Mouse (Mus musculus) forebrain, embryonic 11.5 days (tissue): ENCODE data around the gene Hs3st4. TPM values are rescaled to one million over a fixed set of nuclear protein-coding genes. Genes with fewer than 3 reads are reported as not detected.
A peak's percentile ranks its signal among the peaks of the same experiment; 100 is the strongest.

Experiments used
- ATAC-seq: fragments of 200-750 bp; cut with Nextera tagmentation; replicated peaks from 2 replicates; pipeline ENCODE4 v1.8.0; 2017; ENCODE audit warnings: moderate TSS enrichment; ENCODE audit not compliant: low FRiP score
- DNase-seq: peaks from one replicate; pipeline ENCODE4 v3.0.0-alpha.2; 2017; ENCODE audit warnings: low spot score
- H3K27ac ChIP-seq: fragments of 300-500 bp; sonication (generic); 2 replicates; pipeline ENCODE4 v1.5.1; 2014; ENCODE audit warnings: low read depth, low read length
- H3K27me3 ChIP-seq: fragments of 300-500 bp; sonication (generic); 2 replicates; pipeline ENCODE4 v1.6.1; 2014; ENCODE audit warnings: mild to moderate bottlenecking, low read length, mixed read lengths; ENCODE audit not compliant: control insufficient read depth, insufficient read depth
- H3K36me3 ChIP-seq: fragments of 300-500 bp; sonication (generic); 2 replicates; pipeline ENCODE4 v1.6.1; 2014; ENCODE audit warnings: mild to moderate bottlenecking, low read length, moderate library complexity, mixed read lengths; ENCODE audit not compliant: control insufficient read depth, insufficient read depth
- H3K4me1 ChIP-seq: fragments of 300-500 bp; sonication (generic); replicated peaks from 2 replicates; pipeline ENCODE4 v1.6.1; 2014; ENCODE audit warnings: low read length, mixed read lengths; ENCODE audit not compliant: control insufficient read depth, insufficient read depth
- H3K4me2 ChIP-seq: fragments of 300-500 bp; sonication (generic); 2 replicates; pipeline ENCODE4 v1.6.1; 2014; ENCODE audit warnings: low read depth, mild to moderate bottlenecking, low read length, moderate library complexity, mixed read lengths; ENCODE audit not compliant: severe bottlenecking
- H3K4me3 ChIP-seq: fragments of 300-500 bp; sonication (generic); 2 replicates; pipeline ENCODE4 v1.5.1; 2014; ENCODE audit warnings: low read depth, low read length
- H3K9ac ChIP-seq: fragments of 300-500 bp; sonication (generic); 2 replicates; pipeline ENCODE4 v1.6.1; 2014; ENCODE audit warnings: low read length
- H3K9me3 ChIP-seq: fragments of 300-500 bp; sonication (generic); 2 replicates; pipeline ENCODE4 v1.6.1; 2016; ENCODE audit warnings: low read length, mixed read lengths; ENCODE audit not compliant: control insufficient read depth
- WGBS: fragments of 180-500 bp; shearing (Covaris S2); extraction: QIAGEN DNeasy Blood & Tissue Kit; methylation state at CpG from one replicate; pipeline ENCODE4 v1.1.7; 2014; 5-methylcytosine and 5-hydroxymethylcytosine counted together
- polyA plus RNA-seq: library from polyadenylated mRNA; unstranded; fragments of >200 nt; fragmentation: Nextera tagmentation; extraction: Ambion mirVana; gene quantifications from 2 replicates; pipeline ENCODE4 v1.2.1, GENCODE M21; 2014

Hs3st4 gene
- polyA plus RNA-seq, 1 experiment from 2014 or later: 0.11 TPM

- Histone ChIP-seq H3K9ac (no peak overlapping the region), H3K4me2 (no peak overlapping the region), H3K4me1 (no peaks in the 10 kb centered on the region; the same call in 1 of the 2 replicates), H3K36me3 (no peaks in the 10 kb centered on the region), H3K4me3 (no peak overlapping the region), H3K9me3 (no peaks in the 10 kb centered on the region), H3K27me3 (no peaks in the 10 kb centered on the region), H3K27ac (no peak overlapping the region)
- 88% methylated on average over 4 of the region's 4 CpGs for WGBS
- no peak for ATAC-seq
- no peak for DNase-seq
These were observed 336.8 kb downstream of the Hs3st4 start for GRCm38 (mm10) chr7:124319451-124319850.

- H3K4me1 ChIP-seq: no peaks in the 10 kb centered on the region
- WGBS: 84% methylated on average over 1 of the region's 1 CpGs
- no peak overlapping the region for H3K27ac ChIP-seq
- H3K4me2 ChIP-seq: no peak overlapping the region
- H3K9me3 ChIP-seq: no peaks in the 10 kb centered on the region
- no peak for ATAC-seq
- H3K4me3 ChIP-seq: no peak overlapping the region
- no peak overlapping the region for H3K9ac ChIP-seq
- DNase-seq: no peak
- no peaks in the 10 kb centered on the region for H3K27me3 ChIP-seq
- H3K36me3 ChIP-seq: no peaks in the 10 kb centered on the region
These were observed 353.0 kb downstream of the Hs3st4 start for GRCm38 (mm10) chr7:124335635-124336034.

GRCm38 (mm10) chr7:124341510-124341909, 358.8 kb downstream of the Hs3st4 start:
- DNase-seq: no peak
- H3K9me3 ChIP-seq: no peaks in the 10 kb centered on the region
- WGBS: 79% methylated on average over 3 of the region's 3 CpGs

GRCm38 (mm10) chr7:124347218-124348017, 364.7 kb downstream of the Hs3st4 start:
- Histone ChIP-seq H3K27ac (no peak overlapping the region), H3K9ac (no peak overlapping the region), H3K4me2 (peak overlapping the region; percentile 12; the same call in 1 of the 2 replicates), H3K4me3 (no peak overlapping the region), H3K36me3 (no peaks in the 10 kb centered on the region), H3K27me3 (no peaks in the 10 kb centered on the region), H3K9me3 (no peaks in the 10 kb centered on the region), H3K4me1 (no peaks in the 10 kb centered on the region)
- 32% methylated on average over 13 of the region's 13 CpGs for WGBS
- ATAC-seq (peak; percentile 80), DNase-seq (peak; percentile 55)

More at GRCm38 (mm10) chr7:124341510-124341909, 358.8 kb downstream of the Hs3st4 start:
- no peaks in the 10 kb centered on the region for H3K36me3 ChIP-seq
- H3K27me3 ChIP-seq: no peaks in the 10 kb centered on the region
- no peaks in the 10 kb centered on the region for H3K4me1 ChIP-seq
- H3K27ac ChIP-seq: no peak overlapping the region
- no peak overlapping the region for H3K4me2 ChIP-seq
- ATAC-seq: no peak
- no peak overlapping the region for H3K4me3 ChIP-seq
- H3K9ac ChIP-seq: no peak overlapping the region

GRCm38 (mm10) chr7:124354035-124354434, 371.4 kb downstream of the Hs3st4 start:
- no peaks in the 10 kb centered on the region for H3K4me1 ChIP-seq
- no peak overlapping the region for H3K4me2 ChIP-seq
- no peak for ATAC-seq
- no peak overlapping the region for H3K4me3 ChIP-seq
- no peak overlapping the region for H3K9ac ChIP-seq
- 97% methylated on average over 4 of the region's 4 CpGs for WGBS
- no peak overlapping the region for H3K27ac ChIP-seq
- H3K27me3 ChIP-seq: no peaks in the 10 kb centered on the region
- DNase-seq: no peak
- no peaks in the 10 kb centered on the region for H3K36me3 ChIP-seq
- H3K9me3 ChIP-seq: no peaks in the 10 kb centered on the region

GRCm38 (mm10) chr7:124358068-124358467, 375.4 kb downstream of the Hs3st4 start:
- ATAC-seq (no peak), DNase-seq (no peak)
- Histone ChIP-seq H3K36me3 (no peaks in the 10 kb centered on the region), H3K4me3 (no peak overlapping the region), H3K4me2 (no peak overlapping the region), H3K27me3 (no peaks in the 10 kb centered on the region), H3K4me1 (no peaks in the 10 kb centered on the region), H3K27ac (no peak overlapping the region), H3K9ac (no peak overlapping the region), H3K9me3 (no peaks in the 10 kb centered on the region)
- 71% methylated on average over 3 of the region's 3 CpGs for WGBS

GRCm38 (mm10) chr7:124359836-124360235, 377.2 kb downstream of the Hs3st4 start:
- Histone ChIP-seq H3K27ac (no peak overlapping the region), H3K4me2 (no peak overlapping the region), H3K4me3 (no peak overlapping the region), H3K36me3 (no peaks in the 10 kb centered on the region), H3K4me1 (no peaks in the 10 kb centered on the region), H3K9me3 (no peaks in the 10 kb centered on the region), H3K27me3 (no peaks in the 10 kb centered on the region), H3K9ac (no peak overlapping the region)
- ATAC-seq (no peak), DNase-seq (no peak)
- WGBS: 77% methylated on average over 4 of the region's 4 CpGs

GRCm38 (mm10) chr7:124372297-124372696, 389.6 kb downstream of the Hs3st4 start:
- Histone ChIP-seq H3K9me3 (no peaks in the 10 kb centered on the region), H3K9ac (no peak overlapping the region), H3K4me1 (no peaks in the 10 kb centered on the region), H3K4me2 (no peak overlapping the region), H3K36me3 (no peaks in the 10 kb centered on the region), H3K27me3 (no peaks in the 10 kb centered on the region), H3K27ac (no peak overlapping the region), H3K4me3 (no peak overlapping the region)
- 75% methylated on average over 1 of the region's 1 CpGs for WGBS
- no peak for ATAC-seq
- no peak for DNase-seq

- Histone ChIP-seq H3K9me3 (no peaks in the 10 kb centered on the region), H3K9ac (no peak overlapping the region), H3K4me1 (no peaks in the 10 kb centered on the region), H3K36me3 (no peaks in the 10 kb centered on the region), H3K27me3 (no peaks in the 10 kb centered on the region), H3K4me3 (no peak overlapping the region), H3K27ac (no peak overlapping the region), H3K4me2 (no peak overlapping the region)
- DNase-seq (no peak), ATAC-seq (no peak)
- WGBS: 92% methylated on average over 2 of the region's 2 CpGs
These were observed 390.0 kb downstream of the Hs3st4 start for GRCm38 (mm10) chr7:124372697-124373096.
